Mouse (Mus musculus) myocyte (in vitro differentiated cells): ENCODE results near the gene Cdc42bpa.

Experiments
- POLR2A ChIP-seq: IDR thresholded peaks from one replicate; pipeline ENCODE4 v1.6.1; 2011; ENCODE audit warnings: low read depth, mild to moderate bottlenecking, control low read depth, moderate library complexity; ENCODE audit not compliant: insufficient read length
- USF1 ChIP-seq: IDR thresholded peaks from one replicate; pipeline ENCODE4 v1.6.1; 2011; ENCODE audit warnings: low read depth, mild to moderate bottlenecking, control low read depth, moderate library complexity

DNA sequence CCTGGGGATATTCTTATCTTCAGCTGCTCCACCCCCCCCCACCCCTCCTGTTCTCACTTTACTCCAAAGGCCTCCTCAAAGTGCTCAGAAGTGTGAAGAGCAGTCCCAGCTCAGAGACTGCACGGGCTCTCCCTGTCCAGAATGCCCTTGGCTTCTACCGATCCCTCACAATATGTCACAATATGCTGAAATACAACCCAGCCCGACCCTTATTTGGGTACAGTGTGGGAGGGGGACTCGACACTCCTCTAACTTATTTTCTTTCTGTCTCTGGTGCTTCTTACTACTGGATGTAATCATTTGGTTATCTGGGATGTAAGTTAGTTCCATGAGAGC lies 239.4 kb downstream of the Cdc42bpa start:
- TF ChIP-seq POLR2A, result no peak
- no peak for TF ChIP-seq USF1
